Mouse (Mus musculus) G1E (cell line): ENCODE results near the gene Rpn1. TPM values are rescaled to one million over a fixed set of nuclear protein-coding genes. Genes with fewer than 3 reads are reported as not detected.

Experiments used
- ATAC-seq: 2 replicates; pipeline ENCODE4 v1.8.0; 2016; ENCODE audit warnings: mild to moderate bottlenecking; ENCODE audit not compliant: insufficient number of reproducible peaks, poor library complexity, low FRiP score, severe bottlenecking; ENCODE audit errors: extremely low read depth
- DNase-seq: peaks from one replicate; pipeline ENCODE4 v3.0.0; 2012; ENCODE audit warnings: low spot score
- H3K27me3 ChIP-seq: 2 replicates; pipeline ENCODE4 v1.6.1; 2012; ENCODE audit warnings: mild to moderate bottlenecking, low read length, inconsistent platforms; ENCODE audit not compliant: insufficient read depth
- H3K36me3 ChIP-seq: replicated peaks from 2 replicates; pipeline ENCODE3; 2012; ENCODE audit warnings: mild to moderate bottlenecking, inconsistent platforms
- H3K4me1 ChIP-seq: 2 replicates; pipeline ENCODE4 v1.6.1; 2012; ENCODE audit warnings: low read depth, low read length, inconsistent platforms, mixed read lengths; ENCODE audit not compliant: insufficient read depth
- H3K4me3 ChIP-seq: 2 replicates; pipeline ENCODE4 v1.5.1; 2012; ENCODE audit warnings: low read depth, mild to moderate bottlenecking, inconsistent platforms, low read length, moderate library complexity, mixed read lengths
- H3K9me3 ChIP-seq: replicated peaks from 2 replicates; pipeline ENCODE4 v1.6.1; 2012; ENCODE audit warnings: inconsistent platforms
- CTCF ChIP-seq: IDR thresholded peaks from 2 replicates; pipeline ENCODE4 v1.5.1; 2012; ENCODE audit warnings: low read depth, low read length, inconsistent platforms, mixed read lengths
- GATA1 ChIP-seq: IDR thresholded peaks from 2 replicates; pipeline ENCODE4 v1.6.1; 2012; ENCODE audit warnings: borderline replicate concordance, low read length, inconsistent platforms, mixed read lengths
- GATA2 ChIP-seq: IDR thresholded peaks from 2 replicates; pipeline ENCODE4 v1.6.1; 2012; ENCODE audit warnings: low read depth, low read length, inconsistent platforms, borderline replicate concordance
- POLR2AphosphoS5 ChIP-seq: IDR thresholded peaks from 2 replicates; pipeline ENCODE4 v1.6.1; 2012; ENCODE audit warnings: low read depth, low read length, inconsistent platforms; ENCODE audit not compliant: insufficient replicate concordance
- TAL1 ChIP-seq: conservative IDR thresholded peaks from 2 replicates; pipeline ENCODE4 v1.6.1; 2012; ENCODE audit warnings: low read depth, low read length, inconsistent platforms, mixed read lengths
- polyA plus RNA-seq: library from polyadenylated mRNA; stranded (reverse); fragments of >175 nt; gene quantifications from 2 replicates; pipeline ENCODE4 v1.2.3, GENCODE M21; 2012
- total RNA-seq, 2 experiments: library from RNA; stranded (forward) in 1 of 2; stranded (reverse) in 1 of 2; fragments of 200-1000 nt in 1 of 2; fragments of >200 nt in 1 of 2; fragmentation: Nextera tagmentation in 1 of 2; gene quantifications; 2 replicates each; pipeline ENCODE4 v1.2.3; 2014 to 2017

The Rpn1 gene
- total RNA-seq (2014; fragmentation: Nextera tagmentation) (164 and 172 TPM in 2 replicates), total RNA-seq (2017) (156 and 179 TPM in 2 replicates), polyA plus RNA-seq (44.5 and 49.1 TPM in 2 replicates)

DNA sequence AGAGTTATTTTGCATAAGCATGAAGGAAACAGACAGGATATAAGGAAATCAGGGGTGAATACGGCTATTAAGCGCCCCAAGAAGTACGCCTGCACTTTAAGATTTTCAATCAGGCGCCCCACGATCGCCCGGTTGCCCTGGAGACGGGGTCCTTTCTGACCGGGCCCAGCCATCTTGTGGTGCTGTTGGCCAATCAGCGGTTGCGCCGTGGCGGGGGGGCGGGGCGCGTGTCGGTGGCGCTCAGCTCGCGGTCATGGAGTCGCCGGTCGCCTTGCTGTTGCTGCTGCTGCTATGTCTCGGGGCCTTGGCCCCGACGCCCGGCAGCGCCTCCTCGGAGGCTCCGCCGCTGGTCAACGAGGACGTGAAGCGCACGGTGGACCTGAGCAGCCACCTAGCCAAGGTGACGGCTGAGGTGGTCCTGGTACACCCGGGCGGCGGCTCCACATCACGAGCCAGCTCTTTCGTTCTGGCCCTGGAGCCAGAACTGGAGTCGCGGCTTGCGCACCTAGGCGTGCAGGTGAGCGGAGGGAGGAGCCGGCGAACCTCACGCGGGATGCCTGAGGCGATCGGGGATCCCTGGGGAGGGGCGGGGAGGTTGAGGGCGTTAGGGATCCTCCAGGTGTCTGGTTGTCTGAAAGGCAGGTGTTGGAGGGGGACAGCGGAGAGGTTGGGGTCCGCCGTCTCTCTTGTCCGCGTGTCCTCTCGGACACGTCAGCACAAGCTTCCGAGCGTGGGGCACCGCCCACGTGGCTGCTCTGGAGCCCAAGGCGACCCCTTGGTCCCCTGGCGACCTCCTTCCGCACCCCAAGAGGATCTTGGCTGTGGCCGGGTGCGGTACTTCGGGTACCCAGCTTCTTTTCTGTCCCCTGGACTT is at the start of gene Rpn1:
Gene Rpn1 (plus strand): TSS at position 205 of the 874 bp plus-strand sequence.
- Histone ChIP-seq H3K27me3 (no peaks in the 10 kb centered on the region), H3K4me1 (peaks cover 43% of the 10 kb centered on the region), H3K9me3 (no peaks in the 10 kb centered on the region), H3K4me3 (peak within 1 kb of the TSS; percentile 100), H3K36me3 (peaks cover 36% of the 10 kb centered on the region)
- peak; percentile 89 for ATAC-seq
- peak; percentile 97 for DNase-seq
- TF ChIP-seq CTCF (no peak), TAL1 (no peak), GATA2 (no peak)

DNA sequence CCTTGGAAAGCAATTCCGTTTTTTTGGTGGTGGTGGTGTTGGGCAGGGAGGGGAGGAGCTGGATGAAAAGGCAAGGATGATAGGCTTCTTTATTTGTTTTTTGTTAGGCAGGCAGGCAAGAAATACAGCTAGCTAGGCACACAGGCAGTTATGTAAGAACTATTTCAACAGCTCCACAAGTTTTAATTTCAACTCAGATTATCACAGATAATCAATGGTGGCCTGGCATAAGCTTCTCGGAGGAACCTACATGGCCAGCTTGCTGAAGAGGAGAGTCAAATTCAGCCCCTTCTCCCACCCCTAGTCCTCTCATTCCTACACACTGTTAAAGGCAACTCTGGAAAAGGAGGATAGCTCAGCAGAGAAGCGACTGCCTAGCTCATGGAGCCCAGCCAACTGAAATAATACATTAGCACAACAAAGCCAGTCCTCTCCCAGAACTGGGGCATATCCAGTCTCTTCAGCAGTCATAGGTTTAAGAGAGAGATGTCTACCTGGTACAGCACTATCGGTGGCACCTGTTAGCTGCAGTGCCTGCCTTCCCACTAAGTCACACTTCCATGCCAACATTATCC is 46.7 kb upstream of the Rpn1 start:
- TF ChIP-seq TAL1: no peak
- no peak for TF ChIP-seq GATA2
- no peak for TF ChIP-seq POLR2AphosphoS5
- no peak for TF ChIP-seq GATA1
- TF ChIP-seq CTCF: no peak
- Histone ChIP-seq H3K36me3 (peaks cover 87% of the 10 kb centered on the region), H3K27me3 (no peaks in the 10 kb centered on the region), H3K9me3 (no peaks in the 10 kb centered on the region), H3K4me3 (no peak overlapping the region), H3K4me1 (peaks cover 31% of the 10 kb centered on the region)
- DNase-seq (no peak), ATAC-seq (no peak)

DNA sequence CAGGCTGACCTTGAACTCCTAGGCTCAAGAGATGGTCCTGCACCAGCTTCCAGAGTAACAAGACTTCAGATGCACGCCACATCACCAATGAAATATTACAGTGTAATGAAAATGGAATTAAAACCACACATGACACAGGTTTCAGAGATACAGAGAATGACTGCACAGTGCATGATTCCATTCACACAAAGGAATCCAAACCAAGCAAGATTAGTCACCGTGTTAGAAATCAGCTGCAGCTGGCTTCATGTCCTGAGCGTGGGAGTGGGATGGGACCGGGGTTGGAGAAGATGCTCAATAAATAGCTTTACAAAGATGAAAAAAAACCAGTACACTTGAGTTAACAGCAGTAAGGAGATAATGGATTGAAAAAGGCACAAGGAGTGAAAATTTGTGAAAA is 44.9 kb upstream of the Rpn1 start:
- peaks cover 83% of the 10 kb centered on the region for H3K36me3 ChIP-seq
- H3K9me3 ChIP-seq: no peaks in the 10 kb centered on the region
- no peak for ATAC-seq
- no peaks in the 10 kb centered on the region for H3K27me3 ChIP-seq
- peaks cover 46% of the 10 kb centered on the region for H3K4me1 ChIP-seq
- TF ChIP-seq GATA2 (no peak), CTCF (no peak), GATA1 (no peak), POLR2AphosphoS5 (no peak), TAL1 (no peak)
- H3K4me3 ChIP-seq: no peak overlapping the region
- no peak for DNase-seq

DNA sequence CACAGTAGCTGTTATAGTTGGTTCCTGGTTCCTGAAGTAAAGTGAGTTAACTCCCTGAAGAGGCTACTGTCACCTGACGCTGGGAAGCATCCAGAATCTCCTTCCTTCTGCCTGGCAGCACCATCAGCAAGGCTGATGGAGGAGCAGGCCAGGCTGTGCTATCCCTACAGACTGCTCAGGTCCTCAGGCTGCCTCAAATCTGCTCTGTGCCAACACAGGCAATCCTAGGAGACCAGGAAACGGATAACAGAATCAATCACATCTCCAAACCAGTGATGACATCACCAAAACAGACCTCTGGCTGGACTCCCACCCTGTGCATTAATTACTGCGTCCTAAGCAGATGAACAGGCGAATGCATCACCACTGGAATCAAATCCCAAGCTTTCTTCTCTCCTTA is 43.1 kb upstream of the Rpn1 start:
- no peak for ATAC-seq
- Histone ChIP-seq H3K4me3 (no peak overlapping the region), H3K27me3 (no peaks in the 10 kb centered on the region), H3K9me3 (no peaks in the 10 kb centered on the region), H3K4me1 (peaks cover 47% of the 10 kb centered on the region), H3K36me3 (peaks cover 67% of the 10 kb centered on the region)
- no peak for TF ChIP-seq GATA1
- no peak for TF ChIP-seq GATA2
- TF ChIP-seq TAL1: no peak
- TF ChIP-seq CTCF: no peak
- TF ChIP-seq POLR2AphosphoS5: no peak
- DNase-seq: no peak

DNA sequence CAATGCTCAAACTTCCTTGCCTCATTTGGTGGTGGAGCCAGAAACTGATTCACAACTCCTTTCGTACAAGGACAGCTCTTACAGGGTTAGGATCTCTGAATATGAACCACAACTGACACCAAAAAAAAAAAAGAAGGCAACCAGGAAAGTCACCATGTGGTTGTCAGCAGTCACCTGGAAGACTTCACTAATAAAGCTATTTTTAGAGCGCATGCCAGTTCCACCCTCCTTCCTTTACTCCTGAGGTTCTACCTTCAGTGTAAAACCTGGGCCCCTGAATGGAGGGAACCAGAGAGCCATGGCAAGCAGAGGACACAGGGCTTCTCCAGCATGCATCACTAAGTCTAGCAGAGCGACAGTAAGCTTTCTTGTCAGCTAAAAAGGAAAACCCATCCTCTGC is 41.9 kb upstream of the Rpn1 start:
- TF ChIP-seq GATA1 (no peak), POLR2AphosphoS5 (no peak), TAL1 (no peak), CTCF (no peak), GATA2 (no peak)
- H3K4me3 ChIP-seq: no peak overlapping the region

DNA sequence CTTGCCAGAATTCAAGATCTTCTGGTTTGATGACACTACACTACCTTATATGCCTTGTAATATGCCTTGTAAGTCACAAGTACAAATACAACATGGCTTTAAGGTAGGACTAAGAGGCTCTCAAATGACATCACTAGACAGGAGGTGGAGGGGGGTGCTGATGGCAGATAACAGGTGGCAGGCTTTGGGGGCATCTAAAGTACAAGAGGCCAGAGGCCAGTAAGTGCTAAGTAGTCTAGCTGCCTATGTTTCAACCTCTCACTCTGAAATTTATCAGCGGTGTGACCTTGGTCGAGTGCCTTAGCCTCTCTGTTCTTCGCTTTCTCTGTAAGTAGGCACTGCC is 40.1 kb upstream of the Rpn1 start:
- no peak for ATAC-seq
- Histone ChIP-seq H3K36me3 (peaks cover 40% of the 10 kb centered on the region), H3K9me3 (no peaks in the 10 kb centered on the region), H3K27me3 (no peaks in the 10 kb centered on the region), H3K4me1 (peaks cover 59% of the 10 kb centered on the region), H3K4me3 (peak overlapping the region; percentile 93)
- TF ChIP-seq GATA1: no peak
- TF ChIP-seq POLR2AphosphoS5: no peak
- no peak for TF ChIP-seq CTCF
- no peak for TF ChIP-seq TAL1
- no peak for TF ChIP-seq GATA2
- no peak for DNase-seq

More for the DNA sequence above, 41.9 kb upstream of the Rpn1 start:
- ATAC-seq (no peak), DNase-seq (no peak)
- no peaks in the 10 kb centered on the region for H3K27me3 ChIP-seq
- H3K36me3 ChIP-seq: peaks cover 58% of the 10 kb centered on the region
- H3K9me3 ChIP-seq: no peaks in the 10 kb centered on the region
- peaks cover 49% of the 10 kb centered on the region for H3K4me1 ChIP-seq
